Mouse (Mus musculus) lung, postnatal 0 days (tissue): ENCODE data around the gene Zfp872.

Experiments used
- CTCF ChIP-seq: IDR thresholded peaks from 2 replicates; pipeline ENCODE4 v1.5.1; 2016; ENCODE audit warnings: antibody characterized with exemption, mild to moderate bottlenecking
- EP300 ChIP-seq: IDR thresholded peaks from 2 replicates; pipeline ENCODE4 v1.6.1; 2016; ENCODE audit warnings: antibody characterized with exemption, mild to moderate bottlenecking, control low read depth

DNA sequence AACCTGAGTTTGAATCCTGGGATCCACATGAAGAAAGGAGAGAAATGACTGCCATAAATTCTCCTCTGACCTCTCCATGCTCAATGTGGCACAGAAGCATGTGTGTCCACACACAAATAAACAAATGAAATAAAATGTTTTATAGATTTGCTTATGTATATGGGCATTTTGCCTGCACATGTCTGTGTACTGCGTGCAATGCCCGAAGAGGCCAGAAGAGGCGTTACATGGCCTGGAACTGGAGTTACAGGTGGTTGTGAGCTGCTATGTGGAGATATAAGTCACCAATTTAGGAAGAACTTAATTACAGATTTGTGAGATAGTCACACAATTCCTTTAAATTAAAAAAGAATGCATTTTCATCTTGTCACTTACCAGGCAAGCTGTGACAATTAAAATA is 34.1 kb upstream of the Zfp872 start:
- TF ChIP-seq CTCF (no peak; the same call in 1 of the 2 replicates), EP300 (no peak)
